Mouse (Mus musculus): Measurements from ENCODE around the gene Smco2.
A peak's percentile ranks its signal among the peaks of the same experiment; 100 is the strongest.
"Not testable (repeated sequence)": the region's sequence is repeated elsewhere in the genome, so short reads cannot be mapped to it uniquely, and the experiment has no call there.

The Smco2 gene

GRCm38 (mm10) chr6:146863154-146863553 lies 13.2 kb downstream of the Smco2 start:
- no peak for DNase-seq

GRCm38 (mm10) chr6:146864370-146864769 lies 14.5 kb downstream of the Smco2 start:
- not testable (repeated sequence) for DNase-seq

- DNase-seq: no peak
Measured at GRCm38 (mm10) chr6:146865701-146866100, 15.8 kb downstream of the Smco2 start.

DNA sequence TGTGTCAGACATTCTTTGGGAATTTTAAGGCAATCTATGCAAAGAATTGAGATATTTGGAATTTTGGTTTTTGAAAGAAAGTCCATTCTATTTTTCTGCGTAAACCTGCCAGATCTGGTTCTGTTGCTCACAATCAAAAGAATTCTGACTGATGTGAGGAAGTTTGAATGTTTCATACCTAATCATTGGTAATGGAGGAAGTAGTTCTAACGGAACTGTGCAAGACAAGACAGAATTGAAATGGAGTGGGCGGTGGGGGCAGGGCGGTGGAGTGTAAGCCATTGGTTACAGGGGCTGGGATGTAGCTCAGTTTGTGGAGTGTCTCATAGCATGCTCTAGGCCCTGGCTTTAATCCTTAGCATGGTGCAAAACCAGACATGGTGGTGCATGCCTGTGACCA lies 22.1 kb downstream of the Smco2 start:
- no peak for DNase-seq

GRCm38 (mm10) chr6:146874415-146874814 lies 24.5 kb downstream of the Smco2 start:
- no peak for DNase-seq

DNA sequence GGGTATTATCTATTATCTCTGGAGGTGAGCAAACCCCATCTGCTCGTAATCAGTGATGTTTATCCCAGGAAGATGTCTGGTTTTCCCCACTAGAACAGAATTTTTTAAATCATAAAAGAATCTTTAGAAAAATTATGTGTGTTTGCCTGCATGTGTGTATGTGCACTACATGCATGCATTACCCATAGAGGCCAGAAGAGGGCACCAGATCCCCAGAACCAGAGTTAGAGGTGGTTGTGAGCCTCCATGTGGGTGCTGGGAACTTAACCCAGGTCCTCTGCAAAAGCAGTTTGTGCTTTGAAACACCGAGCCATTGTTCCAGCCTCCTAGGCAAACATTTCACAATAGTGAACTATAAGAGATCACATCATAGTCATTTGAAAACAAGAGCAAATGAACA lies 26.9 kb downstream of the Smco2 start:
- DNase-seq: no peak

DNA sequence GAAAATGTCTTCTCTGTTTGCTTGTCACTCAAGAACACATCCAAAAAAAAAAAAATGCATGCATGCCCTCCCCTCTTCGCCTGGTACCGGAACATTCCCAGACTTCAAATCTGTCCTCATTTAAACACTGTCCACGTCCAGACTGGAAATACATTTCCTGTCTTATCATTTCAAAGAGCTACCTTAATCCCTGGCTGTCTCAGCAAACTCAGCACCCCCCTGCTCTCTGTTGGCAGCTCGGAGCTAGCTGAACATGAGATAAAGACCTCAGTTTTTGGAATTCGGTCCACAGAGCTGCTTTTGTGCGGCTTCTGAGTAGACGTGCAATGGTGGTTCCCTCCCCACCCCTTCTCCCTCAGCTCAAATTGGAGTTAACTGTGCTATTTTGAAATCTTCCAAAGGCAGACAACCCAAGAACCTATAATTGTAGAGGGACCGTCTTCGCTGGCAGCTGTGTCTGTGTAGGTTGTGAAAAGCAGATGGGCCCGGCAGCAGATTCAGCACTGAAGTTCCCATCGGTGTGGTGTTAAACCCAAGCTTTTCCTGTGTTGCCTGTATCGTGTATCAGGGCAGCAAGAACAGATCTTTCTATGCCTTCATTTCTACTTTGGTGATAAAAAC lies 27.6 kb downstream of the Smco2 start:
- no peak for DNase-seq

DNA sequence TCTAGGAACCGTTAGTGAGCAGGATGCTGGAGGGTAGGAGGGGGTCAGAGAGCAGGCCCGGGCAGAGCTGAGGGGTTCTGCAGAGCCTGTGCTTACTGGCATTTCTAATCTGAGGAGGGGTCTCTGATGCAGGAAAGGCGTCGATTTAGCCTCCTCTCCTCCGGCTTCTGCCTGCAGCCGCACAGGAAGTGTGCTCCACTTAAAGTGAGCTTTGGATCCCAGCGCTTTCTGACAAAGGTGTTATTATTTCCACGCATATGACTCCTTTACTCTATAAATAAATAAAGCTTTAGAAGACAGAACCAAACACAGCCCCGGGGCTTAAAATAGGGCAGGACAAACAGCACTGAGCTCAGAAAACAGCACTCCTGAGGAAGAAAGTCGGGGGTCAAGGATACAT lies 29.0 kb downstream of the Smco2 start:
- DNase-seq: no peak

DNA sequence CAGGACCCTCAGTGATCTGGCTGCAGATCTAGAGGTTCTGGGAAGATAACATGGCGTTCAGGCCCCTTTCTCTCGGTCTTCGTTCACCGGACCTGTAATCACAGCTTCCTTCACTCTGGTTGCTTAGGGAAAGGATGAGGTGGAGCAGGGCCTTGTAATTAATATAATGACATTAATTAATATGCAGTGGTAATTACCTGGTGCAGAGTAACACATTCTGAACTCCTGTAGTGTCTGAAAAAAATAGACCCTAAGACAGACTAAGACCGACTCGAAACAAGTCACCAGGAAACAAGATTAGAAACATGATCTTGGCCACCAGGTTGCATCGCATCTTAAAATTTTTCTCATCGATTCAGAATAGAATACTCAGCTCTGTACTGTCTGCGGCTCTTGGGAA lies 30.0 kb downstream of the Smco2 start:
- no peak for DNase-seq

DNA sequence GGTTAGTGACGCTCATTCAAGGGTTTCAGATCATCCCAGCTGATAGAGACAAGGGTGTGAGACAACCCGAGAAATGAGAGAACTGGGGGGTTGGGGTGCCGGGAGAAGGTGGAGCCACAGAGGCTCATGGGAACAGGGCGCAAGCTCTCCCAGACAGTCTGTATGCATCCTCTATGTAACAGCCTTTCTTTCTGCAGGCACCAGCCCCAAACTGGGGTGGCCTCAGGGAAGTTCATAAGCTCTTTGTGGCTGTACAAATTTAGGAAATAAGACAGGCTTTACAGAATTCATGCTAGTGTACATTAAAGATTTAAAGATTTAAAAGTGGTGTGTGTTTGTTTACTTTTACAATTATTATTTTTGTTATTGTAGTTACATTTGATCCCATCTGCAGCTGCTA lies 30.4 kb downstream of the Smco2 start:
- DNase-seq: no peak

DNA sequence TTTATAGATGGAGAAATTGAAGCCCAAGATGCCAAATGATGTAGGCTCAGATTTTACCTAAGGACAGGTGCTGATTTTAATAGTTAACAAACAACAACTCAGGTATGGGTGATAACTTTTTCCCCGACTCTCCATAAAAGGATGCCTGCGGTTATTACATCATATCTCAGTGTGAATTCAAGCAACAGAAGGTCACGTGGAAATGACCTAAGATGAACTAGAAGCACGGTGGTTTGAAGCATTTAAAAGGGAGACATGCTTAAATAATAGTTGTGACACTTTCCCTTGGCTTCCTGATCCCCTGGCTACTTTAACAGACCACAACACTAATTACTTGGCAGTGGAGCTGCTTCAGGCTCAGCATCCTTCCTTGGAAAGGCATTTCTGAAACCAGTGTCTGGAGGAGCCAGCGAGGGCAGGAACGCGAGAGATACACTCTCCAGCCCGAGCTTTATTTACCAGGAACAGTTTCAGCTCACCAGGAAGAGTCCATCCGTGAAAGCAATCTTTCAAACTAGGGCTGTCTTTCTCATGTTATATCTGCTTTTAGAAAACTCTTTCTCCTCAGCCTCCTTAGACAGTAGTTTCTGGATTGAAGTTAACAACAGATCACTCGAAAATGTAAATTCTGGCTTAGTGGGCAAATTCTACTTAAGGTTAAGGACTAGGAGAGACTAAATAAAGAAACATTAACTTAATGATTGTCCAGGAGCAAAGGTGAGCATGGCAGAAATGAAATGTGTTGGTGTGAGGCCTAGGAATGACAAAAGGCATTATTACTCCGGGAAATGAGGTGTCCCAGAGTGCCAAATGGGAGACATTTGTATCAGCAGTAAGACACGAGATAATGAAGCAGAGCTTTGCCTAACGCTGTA lies 32.2 kb downstream of the Smco2 start:
- peak in 1 of 2 experiments; percentile 12 for DNase-seq

GRCm38 (mm10) chr6:146883426-146883825 lies 33.5 kb downstream of the Smco2 start:
- no peak for DNase-seq

DNA sequence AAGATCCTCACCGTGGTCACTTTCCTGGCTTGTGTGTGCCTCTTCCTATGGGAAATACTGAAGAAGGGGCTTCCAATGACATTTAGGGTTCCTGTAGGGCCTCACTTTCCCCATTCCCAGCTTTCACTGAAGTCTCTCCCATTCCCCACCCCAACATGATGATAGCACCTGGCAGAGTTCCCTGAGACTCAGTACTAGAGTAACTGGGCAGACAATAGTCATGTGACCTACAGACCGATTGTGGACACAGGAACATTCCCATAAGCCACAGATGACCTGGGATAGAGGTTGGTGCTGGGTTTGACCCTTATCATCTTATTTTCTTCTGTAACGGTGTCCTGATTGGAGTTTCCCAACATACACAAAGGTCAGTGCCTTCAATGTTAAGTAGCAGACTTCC lies 34.3 kb downstream of the Smco2 start:
- DNase-seq: no peak

DNA sequence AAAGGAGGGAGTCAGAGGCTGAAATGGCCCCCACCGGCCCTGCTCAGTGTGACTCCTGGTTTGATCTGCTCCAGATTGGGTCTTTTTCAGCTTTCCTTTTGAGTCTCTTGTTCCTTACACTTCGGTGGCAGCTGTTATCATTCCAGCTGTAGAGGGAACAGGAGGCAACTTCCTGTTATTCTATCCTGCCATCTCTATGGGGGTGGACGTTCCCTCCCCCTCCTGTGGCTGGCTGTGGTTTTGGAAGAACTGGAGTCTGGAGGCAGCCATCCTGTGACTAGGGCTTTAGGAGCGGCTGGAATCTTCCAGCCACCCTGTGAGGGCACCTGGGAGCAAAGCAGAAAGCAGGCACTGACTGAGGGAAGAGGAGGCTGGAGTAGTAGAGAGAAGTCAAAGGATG lies 34.9 kb downstream of the Smco2 start:
- DNase-seq: no peak

DNA sequence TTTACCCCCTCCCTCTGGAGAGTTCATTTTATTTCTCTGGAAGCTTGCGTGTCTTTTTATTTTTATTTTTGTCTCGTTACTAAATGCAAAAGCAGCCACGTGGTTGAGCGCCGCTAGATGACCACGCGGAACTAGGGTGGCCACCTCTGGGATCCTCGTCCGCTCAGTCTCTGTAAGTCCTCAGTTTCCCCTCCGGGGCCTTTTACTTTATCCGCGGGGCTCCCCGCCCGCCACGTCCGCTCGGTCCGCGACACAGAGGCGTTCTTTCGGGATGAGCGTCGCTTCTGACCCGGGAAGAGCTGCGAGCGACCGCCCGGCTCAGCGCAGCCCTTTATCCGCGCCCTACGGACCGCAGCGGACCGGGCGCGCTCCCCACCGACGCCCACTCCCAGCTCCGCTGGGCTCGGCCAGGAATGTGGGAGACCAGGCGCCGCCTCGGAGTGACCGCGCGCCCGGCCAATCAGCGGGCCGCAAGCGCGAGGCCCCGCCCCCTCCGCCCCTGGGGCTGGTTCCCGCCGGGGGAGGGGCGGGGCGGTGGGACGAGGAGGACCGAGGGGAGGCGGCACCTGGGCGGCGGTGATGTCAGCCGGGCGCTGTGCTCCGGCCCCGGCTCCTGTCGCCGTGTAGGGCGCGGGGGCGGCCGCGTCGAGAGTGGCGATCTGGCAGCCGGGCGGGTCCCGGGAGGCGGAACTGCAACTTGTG lies 38.2 kb downstream of the Smco2 start, which contains the start of gene Ppfibp1:
Gene Ppfibp1, plus strand, starts transcription at position 530 of the 702 bp plus-strand sequence.
- DNase-seq: peak; percentile 91 to 96

- no peak for DNase-seq
Measured at GRCm38 (mm10) chr6:146888660-146889490, 39.0 kb downstream of the Smco2 start.

GRCm38 (mm10) chr6:146890215-146890614 lies 40.3 kb downstream of the Smco2 start:
- no peak for DNase-seq

- no peak for DNase-seq
Measured at GRCm38 (mm10) chr6:146890633-146891032, 40.7 kb downstream of the Smco2 start.

- DNase-seq: no peak
Measured at GRCm38 (mm10) chr6:146893890-146894289, 44.0 kb downstream of the Smco2 start.

GRCm38 (mm10) chr6:146898709-146899108 lies 48.8 kb downstream of the Smco2 start:
- DNase-seq: no peak

DNA sequence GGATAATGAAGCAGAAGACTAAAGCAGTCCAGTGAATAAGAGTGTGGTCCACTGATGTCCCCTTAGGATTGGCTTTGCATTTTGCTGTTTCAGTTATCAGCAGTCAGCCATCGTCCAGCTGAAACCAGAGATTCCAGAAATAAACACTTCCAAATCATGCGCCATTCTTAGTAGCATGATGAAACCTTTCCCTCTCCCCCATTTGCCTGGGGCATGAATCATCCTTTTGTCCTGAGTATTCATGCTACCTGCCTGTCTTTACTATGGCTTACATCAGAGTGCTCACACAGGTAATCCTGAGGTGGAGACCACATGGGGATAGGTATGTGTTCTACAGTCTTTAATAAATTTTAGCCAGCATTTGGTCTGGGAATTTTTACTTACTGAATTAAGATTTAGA lies 49.7 kb downstream of the Smco2 start:
- DNase-seq: no peak

DNA sequence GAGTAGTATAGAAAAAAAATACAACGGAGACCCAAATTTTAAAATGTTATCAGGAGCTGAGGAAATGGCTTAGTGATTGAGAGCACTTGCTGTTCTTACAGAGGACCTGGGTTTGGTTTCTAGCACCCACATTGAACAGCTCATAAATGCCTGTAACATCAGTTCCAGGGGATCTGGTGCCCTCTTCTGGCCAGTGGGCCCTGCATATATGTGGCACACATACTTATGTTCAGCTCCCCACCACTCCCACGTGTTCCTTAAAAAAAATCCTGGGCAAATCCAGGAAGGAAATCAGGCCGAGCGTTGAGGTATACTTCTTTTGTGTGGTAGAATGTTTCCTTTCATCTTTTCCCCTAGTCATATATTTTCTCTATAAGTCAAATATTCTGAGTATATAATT lies 52.0 kb downstream of the Smco2 start:
- no peak for DNase-seq

DNA sequence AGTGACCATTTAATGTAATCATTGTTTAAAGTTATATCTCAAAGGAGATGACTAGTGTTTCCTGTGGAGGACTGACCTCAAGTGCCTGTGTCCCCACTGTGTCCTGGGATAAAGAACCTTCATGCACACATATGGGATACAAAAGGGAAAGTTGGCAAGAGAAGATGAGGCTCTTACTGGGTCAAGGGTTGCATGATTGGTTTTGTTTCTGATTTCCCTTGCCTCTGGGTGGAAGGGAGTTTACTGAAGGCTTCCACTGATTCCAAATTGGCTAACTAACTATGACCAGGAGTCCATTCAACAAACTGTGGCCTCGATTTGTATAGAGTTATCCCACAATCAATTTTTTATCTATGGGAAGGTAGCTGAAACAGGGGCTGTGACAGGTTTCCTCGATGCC lies 53.7 kb downstream of the Smco2 start:
- no peak for DNase-seq
